Mouse (Mus musculus) midbrain, embryonic 14.5 days (tissue): Measurements from ENCODE around the gene Spns3. TPM values are rescaled to one million over a fixed set of nuclear protein-coding genes. Genes with fewer than 3 reads are reported as not detected.
"Not testable (repeated sequence)": the region's sequence is repeated elsewhere in the genome, so short reads cannot be mapped to it uniquely, and the experiment has no call there.

ENCODE experiments used
- ATAC-seq: fragments of 200-750 bp; cut with Nextera tagmentation; 2 replicates; pipeline ENCODE4 v1.8.0; 2017; ENCODE audit warnings: moderate number of reproducible peaks, moderate library complexity; ENCODE audit not compliant: low FRiP score, low TSS enrichment
- DNase-seq: peaks from one replicate; pipeline ENCODE4 v3.0.0-alpha.2; 2015
- H3K27ac ChIP-seq: fragments of 300-500 bp; sonication (generic); replicated peaks from 2 replicates; pipeline ENCODE4 v1.5.1; 2014; ENCODE audit warnings: mild to moderate bottlenecking, low read depth, low read length, moderate library complexity
- H3K27me3 ChIP-seq: fragments of 300-500 bp; sonication (generic); 2 replicates; pipeline ENCODE4 v1.6.1; 2014; ENCODE audit warnings: low read length, control low read depth, mixed read lengths; ENCODE audit not compliant: control insufficient read depth, insufficient read depth
- H3K36me3 ChIP-seq: fragments of 300-500 bp; sonication (generic); 2 replicates; pipeline ENCODE4 v1.6.1; 2014; ENCODE audit warnings: low read length, control low read depth; ENCODE audit not compliant: control insufficient read depth, insufficient read depth
- H3K4me1 ChIP-seq: fragments of 300-500 bp; sonication (generic); 2 replicates; pipeline ENCODE4 v1.6.1; 2014; ENCODE audit warnings: mild to moderate bottlenecking, antibody characterized with exemption, low read length, control low read depth; ENCODE audit not compliant: control insufficient read depth, insufficient read depth
- H3K4me2 ChIP-seq: fragments of 300-500 bp; sonication (generic); 2 replicates; pipeline ENCODE4 v1.6.1; 2014; ENCODE audit warnings: mild to moderate bottlenecking, low read length, moderate library complexity
- H3K4me3 ChIP-seq: fragments of 300-500 bp; sonication (generic); replicated peaks from 2 replicates; pipeline ENCODE4 v1.5.1; 2014; ENCODE audit warnings: low read depth, low read length
- H3K9ac ChIP-seq: fragments of 300-500 bp; sonication (generic); replicated peaks from 2 replicates; pipeline ENCODE4 v1.6.1; 2014; ENCODE audit warnings: mild to moderate bottlenecking, low read length, moderate library complexity
- H3K9me3 ChIP-seq: fragments of 300-500 bp; sonication (generic); 2 replicates; pipeline ENCODE4 v1.6.1; 2016; ENCODE audit warnings: low read length, control low read depth, mixed read lengths; ENCODE audit not compliant: control insufficient read depth
- WGBS: fragments of 180-500 bp; shearing (Covaris S2); extraction: QIAGEN DNeasy Blood & Tissue Kit; methylation state at CpG from one replicate; pipeline ENCODE4 v1.1.7; 2014; 5-methylcytosine and 5-hydroxymethylcytosine counted together
- polyA plus RNA-seq: library from polyadenylated mRNA; unstranded; fragments of >200 nt; fragmentation: Nextera tagmentation; extraction: Ambion mirVana; gene quantifications from 2 replicates; pipeline ENCODE4 v1.2.1, GENCODE M21; 2014

The Spns3 gene
- polyA plus RNA-seq, 1 experiment from 2014 or later: not detected

DNA sequence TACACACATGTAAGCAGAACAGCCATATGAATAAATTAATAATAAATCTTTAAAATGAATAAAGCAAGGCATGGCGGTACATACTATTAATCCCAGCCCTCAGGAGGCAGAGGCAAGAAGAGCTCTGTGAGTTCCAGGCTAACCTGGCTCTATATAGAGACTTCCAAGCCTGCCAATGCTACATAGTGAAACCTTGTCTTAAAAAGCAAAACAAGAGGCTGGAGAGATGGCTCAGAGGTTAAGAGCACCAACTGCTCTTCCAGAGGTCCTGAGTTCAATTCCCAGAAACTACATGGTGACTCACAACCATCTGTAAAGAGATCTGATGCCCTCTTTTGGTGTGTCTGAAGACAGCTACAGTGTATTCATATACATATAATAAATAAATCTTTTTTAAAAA is 6.6 kb downstream of the Spns3 start:
- WGBS: 89% methylated on average over 1 of the region's 1 CpGs
- not testable (repeated sequence) for H3K27me3 ChIP-seq, H3K4me3 ChIP-seq, H3K9ac ChIP-seq, H3K36me3 ChIP-seq, H3K4me2 ChIP-seq, H3K27ac ChIP-seq, DNase-seq, H3K9me3 ChIP-seq, ATAC-seq, H3K4me1 ChIP-seq

DNA sequence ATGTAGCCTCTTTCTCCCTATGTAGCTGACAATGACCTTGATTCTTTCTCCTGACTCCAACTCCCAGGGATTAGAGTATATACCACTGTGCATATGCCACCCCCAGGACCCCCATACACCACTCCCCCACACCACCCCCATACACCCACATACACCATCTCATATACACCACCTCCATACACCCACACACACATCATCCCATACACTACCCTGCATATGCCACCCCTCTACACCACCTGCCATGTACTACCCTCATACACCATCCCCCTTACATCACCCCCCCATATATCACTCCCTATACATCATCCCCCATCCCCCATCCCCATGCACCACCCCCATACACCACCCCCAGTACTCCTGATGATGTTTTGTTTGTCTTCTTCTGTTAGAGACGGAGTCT is 7.7 kb downstream of the Spns3 start:
- H3K9ac ChIP-seq: no peak overlapping the region
- no peak overlapping the region for H3K4me2 ChIP-seq
- ATAC-seq (no peak), DNase-seq (no peak)
- H3K27me3 ChIP-seq: no peaks in the 10 kb centered on the region
- H3K9me3 ChIP-seq: no peaks in the 10 kb centered on the region
- no peaks in the 10 kb centered on the region for H3K4me1 ChIP-seq
- H3K36me3 ChIP-seq: no peaks in the 10 kb centered on the region
- no peak overlapping the region for H3K27ac ChIP-seq
- H3K4me3 ChIP-seq: no peak overlapping the region
- 97% methylated on average over 1 of the region's 1 CpGs for WGBS

DNA sequence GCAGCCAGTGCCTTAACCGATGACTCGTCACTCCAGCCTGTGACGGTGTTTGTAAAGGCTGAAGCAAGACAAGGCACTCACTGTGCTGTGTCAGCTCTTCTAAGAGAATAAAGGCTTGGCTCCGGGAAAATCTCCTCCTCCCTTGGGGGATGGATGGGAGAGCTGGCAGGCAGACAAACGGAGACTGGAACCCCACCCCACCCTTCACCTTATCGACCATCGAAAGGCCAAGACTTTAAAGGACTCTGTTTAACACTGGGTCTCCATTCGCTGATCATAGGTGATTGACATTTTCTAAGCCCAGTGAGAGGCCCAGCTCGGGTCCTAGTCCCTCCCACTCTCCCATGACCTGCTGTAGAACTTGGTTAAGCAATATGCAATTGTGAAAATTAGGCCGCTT is 8.4 kb downstream of the Spns3 start:
- Histone ChIP-seq H3K27me3 (no peaks in the 10 kb centered on the region), H3K4me1 (no peaks in the 10 kb centered on the region), H3K9me3 (no peaks in the 10 kb centered on the region), H3K27ac (no peak overlapping the region), H3K9ac (no peak overlapping the region), H3K4me2 (no peak overlapping the region), H3K4me3 (no peak overlapping the region), H3K36me3 (no peaks in the 10 kb centered on the region)
- DNase-seq (peak; percentile 5), ATAC-seq (no peak)
- WGBS: 66% methylated on average over 10 of the region's 10 CpGs

DNA sequence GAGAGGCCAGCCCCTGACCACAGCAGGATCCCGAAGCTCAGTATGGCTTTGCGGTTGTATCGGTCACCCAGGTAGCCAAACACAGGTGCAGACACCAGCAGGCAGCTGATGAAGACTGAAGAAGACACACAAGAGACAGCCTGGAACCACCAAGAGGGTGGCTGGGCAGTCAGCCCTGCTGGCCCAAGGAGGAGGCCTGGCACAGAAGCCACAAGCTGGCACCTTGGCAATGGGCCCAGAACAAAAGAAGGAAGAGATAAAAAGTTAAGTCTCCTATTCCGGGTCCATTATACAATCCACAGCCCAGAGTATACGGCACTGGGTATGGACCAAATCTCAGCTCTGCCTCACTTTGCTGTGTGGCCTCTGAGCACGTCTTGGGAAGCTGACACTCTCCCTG is 9.9 kb downstream of the Spns3 start:
- Histone ChIP-seq H3K4me3 (no peak overlapping the region), H3K36me3 (no peaks in the 10 kb centered on the region), H3K9me3 (no peaks in the 10 kb centered on the region), H3K27ac (no peak overlapping the region), H3K4me2 (no peak overlapping the region), H3K4me1 (no peaks in the 10 kb centered on the region), H3K9ac (no peak overlapping the region), H3K27me3 (no peaks in the 10 kb centered on the region)
- peak; percentile 6 for DNase-seq
- no peak for ATAC-seq
- WGBS: 86% methylated on average over 6 of the region's 6 CpGs

DNA sequence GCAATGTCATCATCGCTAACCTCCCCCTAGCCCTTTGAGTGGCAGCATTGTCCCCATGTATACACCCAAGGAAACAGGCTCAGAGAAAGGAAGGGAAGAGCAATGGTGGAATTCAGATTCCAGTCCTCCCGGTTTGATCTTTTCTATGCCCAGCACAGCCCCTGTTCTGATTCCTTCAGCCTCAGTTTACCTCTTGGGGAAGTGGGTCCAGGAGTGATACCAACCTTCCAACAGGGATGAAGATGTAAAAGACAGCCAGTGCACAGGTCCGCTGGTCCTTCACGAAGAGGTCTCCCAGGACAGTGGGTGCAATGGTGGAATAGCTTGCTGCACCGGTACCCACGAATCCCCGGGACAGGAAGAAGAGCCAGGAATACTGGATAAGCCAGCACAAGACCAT is 11.5 kb downstream of the Spns3 start:
- DNase-seq (no peak), ATAC-seq (no peak)
- Histone ChIP-seq H3K27ac (no peak overlapping the region), H3K4me2 (no peak overlapping the region), H3K27me3 (no peaks in the 10 kb centered on the region), H3K4me1 (no peaks in the 10 kb centered on the region), H3K4me3 (no peak overlapping the region), H3K9ac (no peak overlapping the region), H3K36me3 (no peaks in the 10 kb centered on the region), H3K9me3 (no peaks in the 10 kb centered on the region)
- 91% methylated on average over 7 of the region's 7 CpGs for WGBS

DNA sequence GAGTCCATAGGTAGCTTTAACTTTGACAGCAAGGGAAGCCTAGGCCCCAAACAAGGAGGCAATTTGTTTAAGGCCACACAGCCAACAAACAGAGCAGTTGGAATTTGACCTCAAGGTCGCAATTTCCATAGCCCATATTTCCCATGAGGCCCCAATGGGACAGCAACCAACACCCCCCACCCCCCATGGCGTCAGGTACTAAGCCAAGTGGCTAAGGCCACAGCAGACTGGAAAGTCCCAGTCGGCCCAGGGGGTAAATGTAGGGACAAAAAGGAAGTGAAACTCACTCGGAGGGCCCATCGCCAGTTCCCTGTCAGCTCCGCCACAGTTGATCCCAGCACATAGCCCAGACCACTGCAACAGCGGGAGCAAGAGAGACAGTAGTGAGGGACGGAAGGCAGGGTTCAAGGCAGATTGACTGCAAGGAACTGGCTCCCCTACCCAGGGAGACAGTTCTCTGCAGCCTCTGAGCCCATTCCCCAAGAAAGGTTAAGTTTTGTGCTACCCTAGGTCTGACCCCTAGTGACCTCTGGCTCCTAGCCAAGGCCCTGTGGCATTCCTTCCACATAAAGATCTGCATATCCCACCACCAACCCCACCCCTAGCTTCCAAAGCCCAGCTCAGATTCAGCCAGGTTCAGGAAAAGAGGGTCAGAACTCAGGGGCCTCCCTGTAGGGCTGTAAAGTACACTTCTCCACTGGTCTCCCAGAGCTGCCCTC is 12.1 kb downstream of the Spns3 start:
- 69% methylated on average over 8 of the region's 8 CpGs for WGBS
- Histone ChIP-seq H3K9ac (no peak overlapping the region), H3K4me3 (no peak overlapping the region), H3K9me3 (no peaks in the 10 kb centered on the region), H3K27ac (no peak overlapping the region), H3K4me1 (no peaks in the 10 kb centered on the region), H3K27me3 (no peaks in the 10 kb centered on the region), H3K36me3 (no peaks in the 10 kb centered on the region), H3K4me2 (no peak overlapping the region)
- no peak for ATAC-seq
- no peak for DNase-seq

DNA sequence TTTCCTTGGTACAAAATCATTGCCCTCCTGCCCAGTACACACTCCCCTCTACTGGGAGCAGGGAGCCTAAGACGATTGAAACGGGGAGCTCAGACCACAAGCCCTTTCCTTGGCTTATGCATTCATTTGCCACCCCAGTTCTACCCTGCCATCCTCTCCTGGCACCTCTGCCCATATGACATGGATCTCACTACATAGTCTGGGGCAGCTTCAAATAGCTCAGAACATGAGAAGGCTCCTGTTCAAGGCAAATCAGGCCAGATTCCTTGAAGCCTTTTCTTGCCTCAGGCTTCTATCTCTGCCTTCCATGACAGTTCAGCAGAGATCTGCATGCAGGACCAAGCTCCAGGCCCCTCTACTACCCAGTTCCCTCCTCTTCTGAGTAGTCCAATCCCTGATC is 12.8 kb downstream of the Spns3 start:
- H3K4me2 ChIP-seq: no peak overlapping the region
- no peak overlapping the region for H3K27ac ChIP-seq
- no peaks in the 10 kb centered on the region for H3K27me3 ChIP-seq
- 85% methylated on average over 2 of the region's 2 CpGs for WGBS
- no peaks in the 10 kb centered on the region for H3K9me3 ChIP-seq
- H3K9ac ChIP-seq: no peak overlapping the region
- no peaks in the 10 kb centered on the region for H3K36me3 ChIP-seq
- DNase-seq (no peak), ATAC-seq (no peak)
- H3K4me3 ChIP-seq: no peak overlapping the region
- no peaks in the 10 kb centered on the region for H3K4me1 ChIP-seq

DNA sequence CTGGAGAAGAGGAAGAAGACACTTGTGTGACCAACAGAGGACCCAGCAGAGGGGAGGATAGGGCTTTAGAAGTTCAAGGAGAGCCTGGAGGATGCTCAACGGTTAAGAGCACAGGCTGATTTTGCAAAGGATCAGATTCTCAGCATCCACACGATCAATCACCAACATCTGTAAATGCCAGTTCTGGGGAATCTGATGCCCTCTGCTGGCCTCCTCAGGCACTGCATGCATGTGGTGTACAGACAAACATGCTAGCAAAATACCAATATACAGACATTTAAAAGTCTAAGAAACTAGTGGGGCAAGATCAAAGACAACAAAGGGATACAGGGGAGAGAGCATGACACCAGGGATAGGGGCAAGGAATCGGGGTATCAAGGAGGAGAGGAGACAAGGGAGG is 14.8 kb downstream of the Spns3 start:
- ATAC-seq (no peak), DNase-seq (no peak)
- no peaks in the 10 kb centered on the region for H3K4me1 ChIP-seq
- H3K4me3 ChIP-seq: no peak overlapping the region
- no peaks in the 10 kb centered on the region for H3K36me3 ChIP-seq
- 77% methylated on average over 3 of the region's 3 CpGs for WGBS
- no peak overlapping the region for H3K9ac ChIP-seq
- H3K27ac ChIP-seq: no peak overlapping the region
- H3K9me3 ChIP-seq: no peaks in the 10 kb centered on the region
- H3K4me2 ChIP-seq: no peak overlapping the region
- H3K27me3 ChIP-seq: no peaks in the 10 kb centered on the region

DNA sequence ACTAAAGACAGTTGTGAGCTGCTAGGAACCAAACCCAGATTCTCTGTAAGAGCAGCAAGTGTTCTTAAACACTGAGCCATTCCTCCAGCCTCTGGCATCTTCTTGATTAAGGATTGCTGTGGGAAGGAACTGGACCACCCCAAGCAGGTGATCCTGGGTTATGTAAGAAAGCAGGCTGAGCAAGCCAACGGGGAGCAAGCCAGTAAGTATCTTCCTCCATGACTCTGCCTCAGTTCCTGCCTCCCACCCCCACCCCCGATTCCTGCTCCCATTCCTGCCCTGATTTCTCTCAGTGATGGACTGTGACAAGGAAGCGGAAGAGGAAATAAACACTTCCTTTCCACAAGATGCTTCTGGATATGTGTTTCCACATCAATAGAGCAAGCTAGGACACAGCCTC is 17.4 kb downstream of the Spns3 start:
- no peak for DNase-seq
- H3K27me3 ChIP-seq: no peaks in the 10 kb centered on the region

More for the DNA sequence above, 17.4 kb downstream of the Spns3 start:
- Histone ChIP-seq H3K4me2 (no peak overlapping the region), H3K4me3 (no peak overlapping the region), H3K27ac (no peak overlapping the region), H3K36me3 (no peaks in the 10 kb centered on the region), H3K9me3 (no peaks in the 10 kb centered on the region), H3K4me1 (no peaks in the 10 kb centered on the region), H3K9ac (no peak overlapping the region)
- 85% methylated on average over 3 of the region's 3 CpGs for WGBS
- no peak for ATAC-seq
